Mouse (Mus musculus): ENCODE data around the gene Dnajb14.

- TF ChIP-seq CTCF (IDR thresholded peaks at IDR 0.05; ENCODE audit: extremely low read depth, insufficient read depth, insufficient read length, insufficient replicate concordance) = no peak
- TF ChIP-seq POLR2A (IDR thresholded peaks at IDR 0.05; ENCODE audit: low read depth, low read length) = no peak
Observed at GRCm38 (mm10) chr3:137938608-137939007, 71.1 kb downstream of the Dnajb14 start.
